Mouse (Mus musculus) liver, embryonic 14.5 days (tissue): ENCODE data around the gene Olfr331. TPM values are rescaled to one million over a fixed set of nuclear protein-coding genes. Genes with fewer than 3 reads are reported as not detected.

ENCODE experiments used
- ATAC-seq: fragments of 200-750 bp; cut with Nextera tagmentation; 2 replicates; pipeline ENCODE4 v1.8.0; 2017; ENCODE audit warnings: moderate number of reproducible peaks, mild to moderate bottlenecking, moderate library complexity; ENCODE audit not compliant: insufficient read depth
- DNase-seq, 3 experiments: peaks; one replicate each; pipeline ENCODE4 v3.0.0-alpha.2; 2012 to 2013; ENCODE audit warnings: low read depth in 3 of 3, low spot score in 3 of 3
- H3K27ac ChIP-seq: fragments of 300-500 bp; sonication (generic); 2 replicates; pipeline ENCODE4 v1.5.1; 2014; ENCODE audit warnings: moderate library complexity, mild to moderate bottlenecking, control low read depth, inconsistent platforms
- H3K27me3 ChIP-seq: fragments of 300-500 bp; sonication (generic); 2 replicates; pipeline ENCODE4 v1.6.1; 2014; ENCODE audit warnings: mild to moderate bottlenecking, low read length, moderate library complexity; ENCODE audit not compliant: control insufficient read depth, insufficient read depth
- H3K36me3 ChIP-seq: fragments of 300-500 bp; sonication (generic); replicated peaks from 2 replicates; pipeline ENCODE4 v1.6.1; 2014; ENCODE audit warnings: low read depth; ENCODE audit not compliant: control insufficient read depth, insufficient read depth
- H3K4me1 ChIP-seq, 2 experiments: fragments of 200-500 bp in 1 of 2; fragments of 300-500 bp in 1 of 2; sonication (generic) in 1 of 2; replicated peaks; 2 replicates each; pipeline ENCODE4 v1.6.1; 2012 to 2014; ENCODE audit warnings: antibody characterized with exemption in 1 of 2, inconsistent platforms in 1 of 2, low read length in 1 of 2; ENCODE audit not compliant: control insufficient read depth in 2 of 2, insufficient read depth in 2 of 2
- H3K4me2 ChIP-seq: fragments of 300-500 bp; sonication (generic); 2 replicates; pipeline ENCODE4 v1.6.1; 2014; ENCODE audit warnings: low read depth, mild to moderate bottlenecking, control low read depth, moderate library complexity
- H3K4me3 ChIP-seq, 2 experiments: fragments of 200-500 bp in 1 of 2; fragments of 300-500 bp in 1 of 2; sonication (generic) in 1 of 2; 2 replicates each; pipeline ENCODE4 v1.5.1; 2012 to 2014; ENCODE audit warnings: low read depth in 2 of 2, low read length in 2 of 2, mild to moderate bottlenecking in 2 of 2, control low read depth in 1 of 2, inconsistent platforms in 1 of 2, moderate library complexity in 1 of 2; ENCODE audit not compliant: insufficient read depth in 1 of 2
- H3K9ac ChIP-seq: fragments of 300-500 bp; sonication (generic); replicated peaks from 2 replicates; pipeline ENCODE4 v1.6.1; 2014; ENCODE audit warnings: mild to moderate bottlenecking, control low read depth, moderate library complexity
- H3K9me3 ChIP-seq: fragments of 300-500 bp; sonication (generic); 2 replicates; pipeline ENCODE4 v1.6.1; 2016; ENCODE audit warnings: low read length, mixed read lengths; ENCODE audit not compliant: control insufficient read depth
- CTCF ChIP-seq: IDR thresholded peaks from 2 replicates; pipeline ENCODE4 v1.5.1; 2016; ENCODE audit warnings: antibody characterized with exemption, low read depth, control low read depth
- EP300 ChIP-seq: IDR thresholded peaks from 2 replicates; pipeline ENCODE4 v1.6.1; 2016; ENCODE audit warnings: antibody characterized with exemption, low read depth
- WGBS: fragments of 180-500 bp; shearing (Covaris S2); extraction: QIAGEN DNeasy Blood & Tissue Kit; methylation state at CpG from one replicate; pipeline ENCODE4 v1.1.7; 2014; ENCODE audit not compliant: insufficient replicate concordance; 5-methylcytosine and 5-hydroxymethylcytosine counted together
- polyA plus RNA-seq, 2 experiments: library from polyadenylated mRNA; depleted of rRNA in 1 of 2; stranded (reverse) in 1 of 2; unstranded in 1 of 2; fragments of >200 nt; fragmentation: Nextera tagmentation in 1 of 2; extraction: Ambion mirVana in 1 of 2; gene quantifications; 2 replicates each; pipeline versions ENCODE4 v1.2.1 to v1.2.3; 2012 to 2014

Olfr331 gene
- polyA plus RNA-seq, 2 experiments: not detected

DNA sequence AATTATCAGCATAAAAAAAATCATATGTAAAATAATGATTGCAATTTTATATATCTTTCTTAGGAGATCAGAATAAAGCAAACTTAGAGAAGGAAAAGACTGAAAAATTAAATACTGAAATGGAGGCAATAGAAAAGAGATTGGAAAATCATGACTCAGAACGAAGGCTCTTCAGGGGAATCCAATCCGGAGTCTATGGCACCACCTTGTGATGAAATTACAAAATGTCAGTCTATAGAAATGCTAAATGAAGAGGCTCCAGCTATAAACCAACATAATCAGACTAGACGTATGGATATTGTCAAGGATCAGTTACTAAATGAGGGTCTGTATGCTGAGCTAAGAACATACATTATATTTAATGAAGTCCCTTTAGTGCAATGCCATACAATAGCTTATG, 3.1 kb downstream of the Olfr331 start:
- 41% methylated on average over 3 of the region's 3 CpGs for WGBS
- no peak for DNase-seq
- TF ChIP-seq EP300 (no peak), CTCF (0 out of 2 replicates have a peak, but pooled peaks have one; percentile 18)

DNA sequence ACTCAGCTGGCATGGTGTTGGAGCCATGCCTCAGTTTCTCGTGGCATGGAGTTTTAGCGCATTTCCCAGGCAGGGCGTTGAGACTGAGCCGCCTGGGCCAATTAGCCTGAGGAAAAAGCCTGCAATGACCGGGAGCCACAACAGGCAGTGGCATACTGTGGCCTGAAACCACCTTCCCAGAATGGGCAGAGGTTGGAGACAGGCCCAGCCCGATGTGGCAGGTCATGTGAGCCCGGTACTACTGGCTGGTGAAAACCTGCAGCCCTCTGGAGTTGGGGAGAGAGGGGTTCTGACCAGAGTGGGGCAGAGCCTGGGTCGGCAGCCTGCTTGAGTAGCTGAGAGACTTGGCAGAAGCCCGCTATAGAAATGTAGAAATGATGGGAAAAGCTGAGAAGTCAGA, 3.6 kb downstream of the Olfr331 start:
- ATAC-seq: no peak
- TF ChIP-seq EP300 (no peak), CTCF (no peak)
- DNase-seq: no peak
- no peak overlapping the region for H3K27ac ChIP-seq
- no peaks in the 10 kb centered on the region for H3K4me1 ChIP-seq
- H3K4me3 ChIP-seq: no peak overlapping the region
- H3K9ac ChIP-seq: no peak overlapping the region
- WGBS: 56% methylated on average over 9 of the region's 9 CpGs
- no peaks in the 10 kb centered on the region for H3K36me3 ChIP-seq
- no peaks in the 10 kb centered on the region for H3K9me3 ChIP-seq
- no peaks in the 10 kb centered on the region for H3K27me3 ChIP-seq
- H3K4me2 ChIP-seq: no peak overlapping the region

More for the DNA sequence above, 3.1 kb downstream of the Olfr331 start:
- no peak for ATAC-seq
- Histone ChIP-seq H3K9me3 (no peaks in the 10 kb centered on the region), H3K27ac (no peak overlapping the region), H3K36me3 (no peaks in the 10 kb centered on the region), H3K4me2 (no peak overlapping the region), H3K4me3 (no peak overlapping the region), H3K4me1 (no peaks in the 10 kb centered on the region), H3K9ac (no peak overlapping the region), H3K27me3 (no peaks in the 10 kb centered on the region)

DNA sequence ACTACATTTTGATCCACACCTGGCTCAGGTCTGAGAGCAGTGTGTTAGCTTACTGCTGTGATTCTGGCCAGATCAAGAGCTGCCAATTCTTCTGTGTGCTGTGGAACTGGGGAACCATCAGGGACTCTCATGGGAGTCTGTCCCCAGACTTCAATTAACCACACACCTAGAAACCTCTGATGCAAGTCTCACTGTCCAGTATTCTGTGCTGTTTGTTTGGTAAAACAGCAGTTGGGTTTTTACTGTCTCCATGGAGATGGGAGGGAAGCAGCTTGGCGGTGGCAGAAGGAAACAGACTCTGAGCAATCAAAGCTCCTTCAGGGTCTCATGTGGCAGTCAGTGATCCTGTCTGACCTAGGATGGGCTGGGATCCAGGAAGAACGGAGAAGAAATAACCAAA, 9.9 kb downstream of the Olfr331 start, which contains the start of gene Olfr332:
Olfr332 (minus strand) TSS at position 101 of the 400 bp plus-strand sequence.
- WGBS: 67% methylated on average over 2 of the region's 2 CpGs
- ATAC-seq (no peak), DNase-seq (no peak)
- TF ChIP-seq CTCF (no peak), EP300 (no peak)
- Histone ChIP-seq H3K9ac (no peak within 1 kb of the TSS), H3K36me3 (no peaks in the 10 kb centered on the region), H3K27ac (no peak within 1 kb of the TSS), H3K4me2 (no peak within 1 kb of the TSS), H3K9me3 (no peaks in the 10 kb centered on the region), H3K4me3 (no peak within 1 kb of the TSS), H3K27me3 (no peaks in the 10 kb centered on the region), H3K4me1 (no peaks in the 10 kb centered on the region)

DNA sequence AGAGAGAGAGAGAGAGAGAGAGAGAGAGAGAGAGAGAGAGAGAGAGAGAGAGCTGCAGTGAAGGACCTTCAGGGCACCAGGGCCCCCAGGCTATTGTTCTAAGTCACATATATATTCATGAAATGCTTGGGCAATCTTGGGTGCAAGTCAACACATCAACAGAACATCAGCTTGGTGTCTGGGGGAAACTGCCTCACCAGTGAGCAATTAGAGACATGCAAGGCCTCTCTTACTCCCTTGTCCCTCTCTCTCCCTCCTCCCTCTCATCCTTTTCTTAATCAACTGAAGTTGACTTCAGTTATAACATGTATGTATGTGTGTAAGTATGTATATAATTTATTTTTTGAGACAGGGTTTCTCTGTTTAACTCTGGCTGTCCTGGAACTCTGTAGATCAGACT, 40.2 kb downstream of the Olfr331 start, which contains the start of gene Olfr30:
Olfr30 (minus strand) TSS at position 101 of the 400 bp plus-strand sequence.
- no peak for DNase-seq
- Histone ChIP-seq H3K27me3 (no peaks in the 10 kb centered on the region), H3K9me3 (no peaks in the 10 kb centered on the region), H3K9ac (no peak within 1 kb of the TSS), H3K4me1 (no peaks in the 10 kb centered on the region), H3K4me3 (no peak within 1 kb of the TSS), H3K27ac (no peak within 1 kb of the TSS), H3K4me2 (no peak within 1 kb of the TSS), H3K36me3 (no peaks in the 10 kb centered on the region)
- TF ChIP-seq CTCF: no peak
- no peak for TF ChIP-seq EP300
- no peak for ATAC-seq

DNA sequence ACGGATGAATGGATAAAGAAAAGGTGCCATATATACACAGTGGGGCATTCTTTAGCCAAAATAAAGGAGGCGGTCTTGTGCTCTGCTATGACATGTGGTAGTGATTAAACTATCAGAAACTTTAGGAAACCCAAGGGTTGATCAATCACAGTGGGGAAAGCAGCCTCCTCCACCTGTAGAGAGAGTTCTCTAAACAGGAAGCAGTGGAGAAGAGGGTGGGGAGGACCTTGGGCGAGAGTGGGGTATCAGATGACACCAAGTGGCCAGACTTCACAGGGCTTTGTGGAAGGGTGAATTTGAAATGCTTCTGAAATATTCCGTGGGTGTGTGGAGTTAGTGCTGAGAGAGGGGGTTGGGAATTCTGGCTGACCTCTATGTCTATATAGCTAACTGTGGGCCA, 48.8 kb downstream of the Olfr331 start:
- Histone ChIP-seq H3K9me3 (no peaks in the 10 kb centered on the region), H3K36me3 (no peaks in the 10 kb centered on the region), H3K4me1 (no peaks in the 10 kb centered on the region), H3K4me2 (no peak overlapping the region), H3K27me3 (no peaks in the 10 kb centered on the region), H3K4me3 (no peak overlapping the region), H3K27ac (no peak overlapping the region), H3K9ac (no peak overlapping the region)
- 51% methylated on average over 4 of the region's 4 CpGs for WGBS
- DNase-seq (no peak), ATAC-seq (no peak)
- TF ChIP-seq EP300: no peak
- no peak for TF ChIP-seq CTCF
